In genomic region chr3:89853752-89854151, GRCm38 (mm10) we compare ENCODE assay signal across 8 mouse cellular contexts. TPM values are rescaled to one million over a fixed set of nuclear protein-coding genes. Genes with fewer than 3 reads are reported as not detected.
DNase-seq lines count a peak whose midpoint lies in the region; ATAC-seq and TF ChIP-seq lines count a peak whose summit lies in the region.

No protein-coding gene starts in this region.

- WGBS in forebrain, embryonic 10.5 days: 80% methylated on average over 5 of the region's 5 CpGs
- 75% methylated on average over 5 of the region's 5 CpGs for WGBS in forebrain, embryonic 14.5 days
- 76% methylated on average over 5 of the region's 5 CpGs for WGBS in embryonic facial prominence, embryonic 11.5 days
- 62% methylated on average over 5 of the region's 5 CpGs for WGBS in kidney, adult 2 months
- WGBS in lung, embryonic 14.5 days: 67% methylated on average over 5 of the region's 5 CpGs
- WGBS in forebrain, embryonic 12.5 days: 76% methylated on average over 5 of the region's 5 CpGs

- H3K4me3 ChIP-seq in forebrain, embryonic 10.5 days: no peak overlapping the region
- no peak overlapping the region for H3K4me3 ChIP-seq in forebrain, embryonic 14.5 days (ENCODE audit: low read depth, low read length)
- no peak overlapping the region for H3K4me3 ChIP-seq in embryonic facial prominence, embryonic 11.5 days (ENCODE audit: low read depth, low read length)
- H3K4me3 ChIP-seq in kidney, adult 2 months (ENCODE audit: insufficient read depth, low read depth, low read length): no peak overlapping the region
- H3K4me3 ChIP-seq in lung, embryonic 14.5 days (ENCODE audit: low read depth, low read length): no peak overlapping the region
- no peak overlapping the region for H3K4me3 ChIP-seq in forebrain, embryonic 12.5 days (replicated peaks)

- TF ChIP-seq POLR2A in kidney, adult 2 months (IDR thresholded peaks at IDR 0.05; ENCODE audit: low read depth, low read length): no peak

- no peaks in the 10 kb centered on the region for H3K36me3 ChIP-seq in forebrain, embryonic 10.5 days (replicated peaks)
- no peaks in the 10 kb centered on the region for H3K36me3 ChIP-seq in forebrain, embryonic 14.5 days (ENCODE audit: control insufficient read depth, insufficient read depth, low read length)
- H3K36me3 ChIP-seq in embryonic facial prominence, embryonic 11.5 days (replicated peaks; ENCODE audit: control insufficient read depth, insufficient read depth, low read depth, low read length): no peaks in the 10 kb centered on the region
- H3K36me3 ChIP-seq in kidney, adult 2 months (ENCODE audit: control insufficient read depth, insufficient read depth, low read length): no peaks in the 10 kb centered on the region; the same call in 1 of the 2 replicates
- no peaks in the 10 kb centered on the region for H3K36me3 ChIP-seq in lung, embryonic 14.5 days (ENCODE audit: insufficient read depth)
- no peaks in the 10 kb centered on the region for H3K36me3 ChIP-seq in forebrain, embryonic 12.5 days (replicated peaks)

- peaks cover 11% of the 10 kb centered on the region for H3K4me1 ChIP-seq in forebrain, embryonic 10.5 days
- no peaks in the 10 kb centered on the region for H3K4me1 ChIP-seq in forebrain, embryonic 14.5 days (ENCODE audit: control insufficient read depth, insufficient read depth, low read length)
- no peaks in the 10 kb centered on the region for H3K4me1 ChIP-seq in embryonic facial prominence, embryonic 11.5 days (ENCODE audit: control insufficient read depth, insufficient read depth, low read length)
- no peaks in the 10 kb centered on the region for H3K4me1 ChIP-seq in kidney, adult 2 months (ENCODE audit: control insufficient read depth, insufficient read depth, low read length)
- H3K4me1 ChIP-seq in lung, embryonic 14.5 days (ENCODE audit: insufficient read depth): no peaks in the 10 kb centered on the region
- H3K4me1 ChIP-seq in forebrain, embryonic 12.5 days: no peaks in the 10 kb centered on the region

- ATAC-seq in forebrain, embryonic 14.5 days: no peak
- no peak for ATAC-seq in embryonic facial prominence, embryonic 11.5 days (replicated peaks; ENCODE audit: insufficient number of reproducible peaks, low FRiP score, low TSS enrichment, low read depth)
- peak; percentile 31 for ATAC-seq in lung, embryonic 14.5 days (ENCODE audit: insufficient read depth)
- no peak for ATAC-seq in forebrain, embryonic 12.5 days (ENCODE audit: low FRiP score)

- peaks cover 5% of the 10 kb centered on the region; the same call in 1 of the 2 replicates for H3K9me3 ChIP-seq in forebrain, embryonic 10.5 days
- H3K9me3 ChIP-seq in forebrain, embryonic 14.5 days (replicated peaks; ENCODE audit: control insufficient read depth, low read length): no peaks in the 10 kb centered on the region
- H3K9me3 ChIP-seq in embryonic facial prominence, embryonic 11.5 days (replicated peaks; ENCODE audit: control insufficient read depth, low read length): no peaks in the 10 kb centered on the region
- no peaks in the 10 kb centered on the region for H3K9me3 ChIP-seq in lung, embryonic 14.5 days (ENCODE audit: low read depth, low read length)
- 0 out of 2 replicates have a peak, but pooled peaks cover 2% of the 10 kb centered on the region for H3K9me3 ChIP-seq in forebrain, embryonic 12.5 days

- no peak overlapping the region for H3K4me2 ChIP-seq in forebrain, embryonic 14.5 days (ENCODE audit: low read length)
- H3K4me2 ChIP-seq in embryonic facial prominence, embryonic 11.5 days (ENCODE audit: low read depth, low read length): no peak overlapping the region
- H3K4me2 ChIP-seq in lung, embryonic 14.5 days: no peak overlapping the region
- no peak overlapping the region for H3K4me2 ChIP-seq in forebrain, embryonic 12.5 days

- H3K27me3 ChIP-seq in forebrain, embryonic 10.5 days (ENCODE audit: poor library complexity, severe bottlenecking): no peaks in the 10 kb centered on the region
- no peaks in the 10 kb centered on the region for H3K27me3 ChIP-seq in forebrain, embryonic 14.5 days (replicated peaks; ENCODE audit: control insufficient read depth, insufficient read depth, low read length)
- no peaks in the 10 kb centered on the region for H3K27me3 ChIP-seq in embryonic facial prominence, embryonic 11.5 days (ENCODE audit: control insufficient read depth, insufficient read depth, low read length)
- H3K27me3 ChIP-seq in kidney, adult 2 months (replicated peaks; ENCODE audit: control insufficient read depth, insufficient read depth, low read length): no peaks in the 10 kb centered on the region
- no peaks in the 10 kb centered on the region; the same call in 1 of the 2 replicates for H3K27me3 ChIP-seq in lung, embryonic 14.5 days (ENCODE audit: insufficient read depth, low read length)
- no peaks in the 10 kb centered on the region for H3K27me3 ChIP-seq in forebrain, embryonic 12.5 days

- DNase-seq in forebrain, embryonic 10.5 days (ENCODE audit: extremely low spot score, low spot score): no peak
- no peak for DNase-seq in forebrain, embryonic 14.5 days (ENCODE audit: low spot score)
- peak; percentile 26 for DNase-seq in embryonic facial prominence, embryonic 11.5 days (ENCODE audit: low spot score)
- peak; percentile 91 for DNase-seq in kidney, adult 2 months
- peak; percentile 73 for DNase-seq in lung, embryonic 14.5 days
- no peak for DNase-seq in urinary bladder, postnatal 25 days (ENCODE audit: low spot score)
- no peak for DNase-seq in layer of hippocampus, postnatal 36 days

- 0 out of 2 replicates have a peak overlapping the region, but pooled peaks have one; percentile 26 for H3K27ac ChIP-seq in forebrain, embryonic 10.5 days
- no peak overlapping the region for H3K27ac ChIP-seq in forebrain, embryonic 14.5 days (ENCODE audit: low read depth, low read length)
- no peak overlapping the region for H3K27ac ChIP-seq in embryonic facial prominence, embryonic 11.5 days (replicated peaks; ENCODE audit: low read depth, low read length)
- H3K27ac ChIP-seq in kidney, adult 2 months (ENCODE audit: insufficient read depth, low read depth, low read length): peak overlapping the region; percentile 54
- H3K27ac ChIP-seq in lung, embryonic 14.5 days (ENCODE audit: low read depth): peak overlapping the region; percentile 82
- no peak overlapping the region for H3K27ac ChIP-seq in forebrain, embryonic 12.5 days

- no peak overlapping the region for H3K9ac ChIP-seq in forebrain, embryonic 14.5 days (ENCODE audit: low read length)
- H3K9ac ChIP-seq in embryonic facial prominence, embryonic 11.5 days (replicated peaks; ENCODE audit: low read length): no peak overlapping the region
- H3K9ac ChIP-seq in lung, embryonic 14.5 days: no peak overlapping the region
- no peak overlapping the region for H3K9ac ChIP-seq in forebrain, embryonic 12.5 days

- no peak for TF ChIP-seq CTCF in kidney, adult 2 months (conservative IDR thresholded peaks at IDR 0.05; ENCODE audit: insufficient read depth, insufficient read length, low read depth, low read length)
- TF ChIP-seq CTCF in lung, embryonic 14.5 days (IDR thresholded peaks at IDR 0.05; ENCODE audit: low read depth): peak; percentile 31

RNA-seq across cellular contexts. Expression of gene She, which starts 22.6 kb away (rescaled TPM):
- polyA plus RNA-seq in forebrain, embryonic 10.5 days (2016; fragmentation: Nextera tagmentation; extraction: Ambion mirVana): 2.3 TPM in 2 replicates
- polyA plus RNA-seq in forebrain, embryonic 14.5 days (2014; fragmentation: Nextera tagmentation; extraction: Ambion mirVana): 0.93 and 0.95 TPM in 2 replicates
- 2.7 and 3.2 TPM in 2 replicates for polyA plus RNA-seq in embryonic facial prominence, embryonic 11.5 days (2014; fragmentation: Nextera tagmentation; extraction: Ambion mirVana)
- polyA plus RNA-seq in kidney, adult 2 months (2012; rRNA removed): 3.3 and 4.1 TPM in 2 replicates
- 11.7 and 12.1 TPM in 2 replicates for polyA plus RNA-seq in lung, embryonic 14.5 days (2014; fragmentation: Nextera tagmentation; extraction: Ambion mirVana)
- 1 to 10 TPM; 2.4 to 2.9 TPM for total RNA-seq in layer of hippocampus, postnatal 36 days (2021)
- 1.7 and 1.8 TPM in 2 replicates for polyA plus RNA-seq in forebrain, embryonic 12.5 days (2016; fragmentation: Nextera tagmentation; extraction: Ambion mirVana)

RNA-seq across cellular contexts. Expression of gene Il6ra, which starts 59.2 kb away (rescaled TPM):
- polyA plus RNA-seq in forebrain, embryonic 10.5 days (2016; fragmentation: Nextera tagmentation; extraction: Ambion mirVana): 0.35 and 0.50 TPM in 2 replicates
- 0.37 and 0.47 TPM in 2 replicates for polyA plus RNA-seq in forebrain, embryonic 14.5 days (2014; fragmentation: Nextera tagmentation; extraction: Ambion mirVana)
- polyA plus RNA-seq in embryonic facial prominence, embryonic 11.5 days (2014; fragmentation: Nextera tagmentation; extraction: Ambion mirVana): 0.15 and 0.21 TPM in 2 replicates
- polyA plus RNA-seq in kidney, adult 2 months (2012; rRNA removed): 3.2 and 4.1 TPM in 2 replicates
- 1.4 and 1.7 TPM in 2 replicates for polyA plus RNA-seq in lung, embryonic 14.5 days (2014; fragmentation: Nextera tagmentation; extraction: Ambion mirVana)
- total RNA-seq in layer of hippocampus, postnatal 36 days (2021): 1 to 10 TPM; 6.3 to 7.7 TPM
- 0.29 and 0.42 TPM in 2 replicates for polyA plus RNA-seq in forebrain, embryonic 12.5 days (2016; fragmentation: Nextera tagmentation; extraction: Ambion mirVana)

Comparison
In these comparisons a context has a peak if more than half of its experiments do, and no peak if none do; other contexts are left out.
1. H3K27ac ChIP-seq: peak in forebrain, embryonic 10.5 days (single experiment), kidney, adult 2 months (single experiment) and lung, embryonic 14.5 days (single experiment); none in forebrain, embryonic 14.5 days (single experiment), embryonic facial prominence, embryonic 11.5 days (single experiment) and forebrain, embryonic 12.5 days (single experiment).
2. DNase-seq: peak in embryonic facial prominence, embryonic 11.5 days (single experiment), kidney, adult 2 months (single experiment) and lung, embryonic 14.5 days (single experiment); none in forebrain, embryonic 10.5 days (single experiment), forebrain, embryonic 14.5 days (single experiment), urinary bladder, postnatal 25 days (single experiment) and layer of hippocampus, postnatal 36 days (0 of 2).